Mouse (Mus musculus): ENCODE data around the gene Cacna1a. TPM values are rescaled to one million over a fixed set of nuclear protein-coding genes. Genes with fewer than 3 reads are reported as not detected.

The Cacna1a gene
- total RNA-seq (2015): 0.31 and 1.6 TPM in 2 replicates
- total RNA-seq (2017): 0.33 and 10.3 TPM in 2 replicates

DNA sequence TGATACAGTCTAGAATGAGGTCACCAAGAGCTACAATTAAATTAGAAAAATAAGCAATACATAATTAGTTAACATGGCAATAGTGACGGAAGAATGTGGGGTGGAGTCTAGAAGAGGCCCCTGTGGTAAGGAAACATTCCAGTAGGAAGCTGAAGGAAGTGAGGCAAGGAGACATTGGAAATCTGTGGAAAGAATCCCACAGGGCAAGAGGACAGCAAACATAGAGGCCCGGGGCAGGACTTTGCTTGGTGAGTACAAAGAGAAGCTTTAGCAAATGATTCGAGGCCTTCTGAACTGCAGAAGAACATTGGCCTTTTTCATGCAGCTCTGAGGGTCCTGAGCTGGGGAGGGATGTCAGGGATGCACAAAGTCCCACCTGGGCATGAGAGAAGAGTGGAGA lies at the start of gene Cacna1a:
Cacna1a (plus strand) TSS at position 166 of the 400 bp plus-strand sequence.
- no peak for ATAC-seq (ENCODE audit: poor library complexity, severe bottlenecking)

DNA sequence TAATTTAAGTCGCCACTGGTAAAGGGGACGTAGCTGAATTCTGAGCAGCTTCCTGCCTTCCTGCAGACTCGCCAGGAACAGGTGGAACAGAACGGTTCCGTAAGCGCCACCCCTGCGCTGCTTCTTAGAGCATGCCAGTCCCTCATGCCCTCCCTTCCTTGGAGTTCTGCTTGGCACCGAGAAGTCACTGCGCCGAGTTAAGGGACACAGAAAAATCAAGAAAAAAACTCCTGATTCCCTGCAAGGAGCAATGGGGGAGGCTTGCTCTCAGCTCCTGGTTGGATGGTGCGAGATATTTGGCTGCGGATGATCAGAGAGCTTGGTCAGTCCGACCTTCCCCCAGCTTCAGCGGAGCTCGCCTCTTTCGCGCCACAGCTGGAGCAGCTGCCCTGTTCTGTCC lies 49.7 kb upstream of the Cacna1a start:
- ATAC-seq (ENCODE audit: poor library complexity, severe bottlenecking): no peak

DNA sequence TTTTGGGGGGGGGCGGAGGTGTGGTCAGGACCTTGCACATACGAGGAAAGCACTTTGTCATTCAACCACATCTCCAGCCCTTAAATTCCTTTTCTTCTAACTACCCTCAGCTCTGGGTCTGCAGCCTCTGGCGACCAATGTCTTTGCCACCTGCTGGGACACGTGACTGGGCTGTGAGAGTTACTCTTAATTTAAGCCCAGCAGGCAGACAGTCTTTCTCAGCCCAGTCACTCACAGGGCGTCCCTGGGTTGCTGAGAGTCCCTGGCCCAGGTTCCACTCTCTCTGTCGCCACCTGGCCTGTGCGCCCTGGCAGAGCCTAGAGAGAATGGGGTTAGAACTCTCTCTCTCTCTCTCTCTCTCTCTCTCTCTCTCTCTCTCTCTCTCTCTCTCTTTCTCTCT lies 48.9 kb upstream of the Cacna1a start:
- ATAC-seq (ENCODE audit: poor library complexity, severe bottlenecking): no peak

DNA sequence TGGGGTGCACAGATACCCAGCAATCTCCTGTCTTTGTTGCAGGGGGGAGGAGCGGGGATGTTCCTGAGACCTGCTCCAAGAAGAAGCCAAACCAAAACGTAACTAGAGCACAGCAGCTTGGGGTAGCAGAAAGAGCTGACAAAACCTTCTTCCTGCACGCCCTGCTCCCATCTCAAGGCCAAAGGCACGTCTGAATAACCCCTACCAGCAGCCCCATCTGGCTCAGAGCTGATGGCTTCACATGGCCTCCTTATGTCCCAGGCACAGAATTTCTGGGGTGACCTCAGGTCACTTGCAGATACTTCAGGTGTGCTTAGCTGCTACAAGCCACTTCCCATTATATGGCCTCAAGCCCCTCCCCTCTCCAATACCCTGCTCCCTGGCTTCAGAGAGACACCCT lies 48.4 kb upstream of the Cacna1a start:
- no peak for ATAC-seq (ENCODE audit: poor library complexity, severe bottlenecking)

DNA sequence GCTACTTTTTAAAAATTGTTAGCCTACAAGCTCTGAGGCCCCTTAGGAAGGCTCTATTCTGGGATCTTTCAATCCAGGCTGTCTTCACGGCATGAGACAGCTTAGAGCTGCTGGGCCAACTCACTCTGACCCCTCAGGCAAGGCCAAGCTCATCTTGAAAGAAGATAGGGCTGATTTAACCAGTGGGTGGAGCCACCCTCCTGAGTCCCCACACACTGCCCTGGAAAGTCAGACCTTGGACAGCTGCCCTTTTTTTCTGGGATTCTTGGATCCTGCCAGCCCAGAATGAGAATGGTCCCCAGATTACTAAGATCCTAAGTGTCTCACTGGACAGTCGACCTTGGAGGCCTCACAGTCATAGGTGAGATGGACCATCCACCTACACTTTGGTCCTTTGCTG lies 47.6 kb upstream of the Cacna1a start:
- ATAC-seq (ENCODE audit: poor library complexity, severe bottlenecking): no peak

DNA sequence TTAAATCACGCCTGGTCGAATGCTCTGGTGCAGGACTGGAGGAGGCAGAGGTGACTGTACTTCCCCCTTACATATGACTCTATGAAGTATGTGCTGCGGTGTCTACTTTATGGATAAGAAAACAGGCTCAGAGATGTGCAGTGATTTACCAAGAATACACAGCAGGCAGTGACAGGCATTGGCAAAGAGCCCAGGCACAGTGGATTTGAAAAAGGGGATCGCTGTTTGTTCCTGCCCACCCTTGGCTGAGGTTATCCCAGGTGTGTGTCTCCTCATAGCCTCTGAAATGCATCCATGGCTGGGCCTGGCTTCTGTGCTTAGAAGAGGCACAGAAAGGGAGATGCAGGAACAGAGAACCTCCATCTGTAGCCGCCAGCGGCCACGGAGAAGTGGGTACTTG lies 42.7 kb upstream of the Cacna1a start:
- no peak for ATAC-seq (ENCODE audit: poor library complexity, severe bottlenecking)

DNA sequence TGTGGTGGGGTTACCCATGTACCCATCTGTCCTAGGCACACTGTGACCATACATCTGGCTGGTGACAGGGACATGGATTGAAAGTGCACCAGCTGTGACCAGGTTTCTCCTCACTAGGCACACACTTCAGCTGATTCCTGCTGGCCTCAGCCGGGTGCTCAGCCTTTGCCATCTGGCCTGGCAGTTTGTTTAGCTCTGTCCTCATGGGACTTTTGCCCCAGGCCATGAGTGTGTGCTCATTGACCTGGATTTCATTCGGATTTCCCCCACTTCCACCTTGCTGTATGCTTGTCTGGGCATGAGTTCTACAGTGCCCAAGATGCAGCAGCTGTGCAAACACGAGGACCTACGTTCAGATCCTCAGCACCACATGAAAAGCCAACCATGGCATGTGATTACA lies 41.8 kb upstream of the Cacna1a start:
- ATAC-seq (ENCODE audit: poor library complexity, severe bottlenecking): no peak

DNA sequence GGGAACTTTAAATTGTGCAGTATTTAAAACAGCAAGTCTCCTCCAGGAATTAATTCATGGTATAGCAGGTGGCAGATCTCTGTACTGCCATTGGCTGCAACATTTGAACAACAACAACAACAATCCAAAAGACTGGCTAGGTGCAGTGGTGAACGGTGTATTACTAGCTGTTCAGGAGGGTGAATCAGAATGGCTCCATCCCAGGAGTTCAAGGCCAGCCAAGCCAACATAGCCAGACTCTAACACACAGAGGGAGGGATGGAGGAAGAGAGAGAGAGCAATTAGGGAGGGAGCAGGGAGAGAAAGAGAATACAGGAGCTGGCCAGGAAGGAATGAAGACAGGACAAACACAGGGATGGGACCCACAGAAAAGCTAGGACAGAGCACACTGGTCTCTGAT lies 38.7 kb upstream of the Cacna1a start:
- no peak for ATAC-seq (ENCODE audit: poor library complexity, severe bottlenecking)

DNA sequence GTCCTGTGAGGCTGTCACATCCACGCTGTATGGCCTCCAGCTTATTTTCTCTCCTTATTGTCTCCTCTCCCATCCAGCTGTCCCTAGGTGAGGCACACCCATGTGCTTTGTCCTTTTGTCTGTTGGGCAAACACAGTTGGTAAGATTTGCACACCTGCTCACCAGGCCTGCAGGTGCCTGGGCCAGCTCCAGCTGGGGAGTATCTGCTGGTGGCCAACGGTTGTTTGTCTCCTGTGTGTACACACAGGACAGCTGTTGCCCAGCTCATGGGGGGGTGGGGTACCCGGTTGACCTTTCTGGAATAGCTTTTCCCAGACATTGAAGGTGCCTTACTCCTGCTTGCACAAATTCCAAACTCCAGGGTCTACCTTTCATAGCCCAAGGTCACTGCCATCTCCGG lies 37.3 kb upstream of the Cacna1a start:
- no peak for ATAC-seq (ENCODE audit: poor library complexity, severe bottlenecking)

DNA sequence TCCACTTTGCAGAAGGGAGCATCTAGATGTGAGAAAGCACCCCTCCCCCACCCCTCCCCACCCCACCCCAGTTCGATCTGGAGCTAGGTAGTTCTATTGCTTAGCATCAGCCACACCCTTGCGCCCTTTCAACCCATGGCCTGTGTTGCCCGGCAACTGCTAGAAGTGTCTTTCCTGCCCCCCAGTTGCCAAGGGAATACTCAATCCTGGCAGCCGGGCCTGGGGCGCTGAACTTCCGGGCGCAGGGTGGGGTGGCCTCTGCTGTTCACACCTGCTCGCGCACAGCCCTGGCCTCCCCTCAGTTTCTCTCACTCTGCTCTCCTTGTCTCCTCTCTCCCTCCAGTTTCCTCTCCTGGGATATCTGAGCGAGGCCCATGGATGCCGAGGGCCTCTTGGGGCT lies 31.8 kb upstream of the Cacna1a start:
- no peak for ATAC-seq (ENCODE audit: poor library complexity, severe bottlenecking)

DNA sequence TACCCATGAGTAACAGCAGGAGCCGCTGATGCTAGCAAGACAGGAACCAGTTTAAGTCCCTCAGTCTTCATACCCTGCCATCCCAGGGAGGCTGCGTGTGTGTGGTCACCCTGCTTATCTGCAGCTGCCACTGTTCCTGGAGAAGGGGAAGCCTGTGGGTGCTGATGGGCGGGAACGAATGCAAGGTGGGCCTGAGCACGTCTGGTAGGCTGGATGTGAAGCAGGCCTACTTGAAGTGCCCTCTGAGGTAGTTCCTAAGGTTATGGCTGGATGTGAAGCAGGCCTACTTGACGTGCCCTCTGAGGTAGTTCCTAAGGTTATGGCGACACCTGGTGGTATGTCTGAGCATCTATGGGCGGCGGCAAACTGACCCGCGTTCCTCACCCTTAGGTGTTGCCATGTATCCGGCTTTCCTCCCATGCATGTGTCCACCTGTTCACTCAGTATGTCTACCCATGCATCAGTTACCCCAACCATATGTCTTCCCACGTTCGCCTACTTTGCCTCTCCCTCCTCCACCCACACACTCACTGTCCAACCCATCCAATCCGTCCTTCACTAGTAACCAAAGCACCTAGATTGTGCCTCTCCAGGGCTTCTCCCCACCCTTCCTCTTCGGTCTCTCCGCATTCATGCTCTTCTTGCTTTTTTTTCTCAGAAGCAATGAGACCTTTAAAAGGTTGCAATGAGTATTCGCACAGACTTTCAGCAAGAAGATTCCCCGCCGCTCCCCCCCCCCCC lies 30.4 kb upstream of the Cacna1a start:
- peak; percentile 88 for ATAC-seq (ENCODE audit: poor library complexity, severe bottlenecking)

DNA sequence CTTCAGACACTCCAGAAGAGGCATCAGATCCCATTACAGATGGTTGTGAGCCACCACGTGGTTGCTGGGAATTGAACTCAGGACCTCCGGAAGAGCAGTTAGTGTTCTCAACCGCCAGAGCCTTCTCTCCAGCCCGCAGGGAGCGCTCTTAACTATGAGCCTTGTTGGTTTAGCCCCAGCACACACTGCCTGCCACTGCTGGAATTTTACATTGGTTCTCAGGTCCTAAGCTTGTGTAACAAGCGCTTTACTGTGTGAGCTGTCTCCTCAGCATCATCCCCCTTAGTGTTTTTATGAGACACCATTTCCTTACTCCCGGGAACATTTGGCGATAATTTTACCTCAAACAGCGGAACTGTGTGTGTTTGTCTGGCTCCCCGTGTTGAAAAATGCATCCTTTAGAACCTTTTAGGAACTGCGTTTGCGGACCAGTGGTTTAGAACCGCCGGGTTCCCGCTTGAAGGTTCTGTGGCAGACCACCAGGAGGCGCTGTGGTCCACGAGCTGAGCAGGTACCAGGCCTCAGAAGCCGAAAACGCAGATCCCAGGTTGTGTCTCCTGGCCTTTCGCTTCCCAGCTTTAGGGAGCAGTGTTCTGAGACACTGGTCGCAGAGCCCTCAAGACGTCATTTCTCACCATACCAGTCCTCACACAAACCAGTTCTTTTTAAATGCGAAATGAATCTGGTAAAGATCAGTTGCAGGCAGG lies 24.7 kb upstream of the Cacna1a start:
- peak; percentile 75 for ATAC-seq (ENCODE audit: poor library complexity, severe bottlenecking)

DNA sequence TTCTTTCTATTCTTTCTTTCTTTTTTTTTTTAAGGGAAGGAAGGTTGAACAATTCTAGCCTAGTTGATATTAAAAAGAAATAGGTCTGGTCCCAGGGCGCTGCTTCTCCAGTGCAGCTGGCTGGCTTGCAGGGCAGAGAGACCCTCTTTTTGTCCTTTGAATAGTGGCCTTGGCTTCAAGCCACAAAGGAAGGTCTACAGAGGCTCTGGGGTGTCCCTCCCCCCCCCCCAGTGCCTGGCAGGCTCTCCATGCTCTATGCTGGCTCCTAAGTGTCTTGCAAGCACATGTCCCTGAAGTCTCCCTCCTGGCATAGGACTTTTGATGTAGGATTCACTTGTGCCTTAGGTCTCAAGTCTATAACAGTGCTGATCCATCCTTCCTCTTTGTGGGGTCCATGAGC lies 23.0 kb upstream of the Cacna1a start:
- ATAC-seq (ENCODE audit: poor library complexity, severe bottlenecking): no peak

DNA sequence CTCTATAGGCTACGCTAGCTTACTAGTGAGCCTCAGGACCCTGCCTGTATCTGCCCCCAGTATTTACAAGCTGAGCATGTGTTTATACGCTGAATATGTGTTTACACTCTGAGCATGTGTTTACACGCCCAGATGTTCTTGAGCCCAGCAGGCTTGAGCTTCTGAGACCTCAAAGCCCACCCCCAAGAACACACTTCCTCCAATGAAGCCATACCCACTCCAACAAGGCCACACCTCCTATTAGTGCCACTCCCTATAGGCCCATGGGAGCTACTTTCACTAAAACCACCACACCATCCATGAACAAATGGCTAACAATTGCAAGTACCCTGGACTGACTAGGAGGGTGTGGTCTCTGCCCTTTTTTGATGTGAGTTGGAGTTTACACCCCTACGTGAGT lies 17.3 kb upstream of the Cacna1a start:
- ATAC-seq (ENCODE audit: poor library complexity, severe bottlenecking): no peak

DNA sequence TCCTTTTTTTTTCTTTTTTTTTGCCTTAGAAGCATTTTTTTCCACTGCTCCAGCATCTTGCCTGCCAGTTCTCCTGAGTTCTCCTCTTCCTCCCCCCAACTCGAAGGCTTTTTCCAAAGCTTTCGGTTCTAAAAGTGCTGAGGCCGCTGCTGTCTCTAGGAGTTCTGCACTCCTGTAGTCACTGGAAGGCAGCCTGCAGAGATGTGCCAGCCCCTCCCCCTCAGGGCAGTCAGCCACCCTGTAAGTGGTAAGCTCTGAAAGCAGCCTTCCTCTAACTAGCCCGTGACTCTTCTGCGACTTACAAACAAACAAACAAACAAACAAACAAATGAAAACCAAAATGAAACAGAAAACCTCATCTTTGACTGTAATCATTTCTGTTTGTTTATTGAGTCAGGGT lies 13.2 kb upstream of the Cacna1a start:
- ATAC-seq (ENCODE audit: poor library complexity, severe bottlenecking): no peak

DNA sequence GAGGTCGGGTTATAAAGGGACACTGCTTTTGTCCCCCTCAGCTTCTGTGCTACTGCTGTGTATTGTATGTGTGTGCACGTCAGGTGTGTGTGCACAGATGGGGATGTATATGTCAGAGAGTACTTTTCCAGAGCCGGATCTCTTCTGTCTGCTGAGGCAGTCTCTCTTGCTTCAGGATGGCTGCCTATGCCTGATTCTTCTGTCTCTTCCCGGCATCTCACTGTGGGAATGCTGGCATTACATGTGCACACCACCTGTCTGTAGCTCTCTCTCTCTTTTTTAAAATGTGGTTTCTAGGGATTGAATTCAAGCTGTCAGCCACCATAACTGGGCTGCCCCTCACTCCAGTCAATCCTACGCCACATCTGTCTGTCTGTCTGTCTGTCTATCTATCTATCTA lies 12.4 kb upstream of the Cacna1a start:
- no peak for ATAC-seq (ENCODE audit: poor library complexity, severe bottlenecking)

DNA sequence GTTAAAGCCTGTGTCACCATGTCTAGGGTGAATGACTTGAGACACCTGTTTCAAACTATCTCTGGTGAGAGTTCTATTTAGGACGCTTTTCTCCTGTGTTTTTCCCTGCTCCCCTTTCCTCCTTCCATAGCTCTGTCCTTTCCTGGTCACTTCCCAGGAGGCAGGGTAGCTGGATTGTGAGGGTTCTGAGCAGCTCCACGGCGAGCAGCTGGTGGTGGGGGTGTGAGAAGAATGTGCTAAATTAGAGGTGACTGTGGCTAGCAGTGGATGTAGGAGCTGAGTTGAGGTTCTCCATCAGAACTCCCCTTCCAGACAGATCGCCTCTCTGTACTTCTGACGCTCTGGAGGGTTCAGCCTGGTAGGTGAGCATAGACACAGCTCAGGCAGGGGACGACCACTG lies 11.7 kb upstream of the Cacna1a start:
- ATAC-seq (ENCODE audit: poor library complexity, severe bottlenecking): no peak

DNA sequence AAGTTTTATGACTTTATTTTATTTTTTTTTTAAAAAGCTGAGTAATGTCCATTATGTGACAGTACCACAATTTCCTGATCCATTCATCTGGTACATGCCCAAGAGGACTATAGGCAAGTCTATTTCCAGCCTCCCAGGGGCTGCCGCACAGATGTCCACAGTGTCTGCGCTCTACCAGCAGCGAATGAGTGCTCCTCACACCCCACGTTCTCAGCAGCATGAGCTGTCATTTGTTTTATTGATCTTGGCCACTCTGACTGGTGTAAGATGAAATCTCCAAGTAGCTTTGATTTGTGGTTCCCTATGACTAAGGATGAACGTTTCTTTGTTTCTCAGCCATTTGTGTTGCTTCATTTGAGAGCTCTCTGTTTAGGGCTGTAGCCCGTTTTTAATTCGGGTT lies 6.6 kb upstream of the Cacna1a start:
- ATAC-seq (ENCODE audit: poor library complexity, severe bottlenecking): no peak

DNA sequence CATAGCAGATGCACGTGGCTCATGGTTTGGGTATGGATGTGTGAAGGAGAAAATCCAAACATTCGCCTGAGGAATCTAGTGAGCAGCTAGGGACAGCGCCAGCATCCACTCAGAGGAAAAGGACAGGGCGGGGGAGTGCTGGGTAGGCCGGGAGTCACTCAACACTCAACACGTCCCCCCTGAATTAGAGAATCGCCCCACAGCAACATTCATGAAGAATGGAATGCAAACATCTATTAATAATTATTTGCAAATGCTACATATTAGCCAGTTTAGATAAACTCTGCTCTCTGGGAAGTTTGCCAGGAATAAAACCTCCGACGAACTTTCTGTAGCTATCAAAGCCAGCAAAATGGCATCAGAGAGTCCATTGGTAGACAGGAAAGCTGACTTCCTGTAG lies 533 bp downstream of the Cacna1a start:
- no peak for ATAC-seq (ENCODE audit: poor library complexity, severe bottlenecking)

DNA sequence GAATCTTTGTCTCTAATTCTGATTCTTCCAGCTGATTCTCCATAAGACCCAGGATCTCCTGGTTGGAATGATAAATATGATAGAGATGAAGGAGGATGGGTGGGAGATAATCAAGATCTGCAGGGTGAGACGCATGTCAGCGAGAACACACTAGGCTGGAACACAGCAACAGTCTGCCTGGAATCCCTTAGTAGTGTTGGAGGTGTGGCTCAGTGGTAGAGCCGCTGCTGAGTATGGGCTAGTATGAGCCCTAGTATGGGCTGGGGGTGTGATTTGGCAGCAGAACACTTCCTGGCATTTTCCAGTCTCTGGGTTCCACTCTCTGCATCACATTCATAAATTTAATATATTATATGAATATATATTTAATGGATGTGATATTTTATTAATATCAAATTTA lies 933 bp downstream of the Cacna1a start:
- no peak for ATAC-seq (ENCODE audit: poor library complexity, severe bottlenecking)

DNA sequence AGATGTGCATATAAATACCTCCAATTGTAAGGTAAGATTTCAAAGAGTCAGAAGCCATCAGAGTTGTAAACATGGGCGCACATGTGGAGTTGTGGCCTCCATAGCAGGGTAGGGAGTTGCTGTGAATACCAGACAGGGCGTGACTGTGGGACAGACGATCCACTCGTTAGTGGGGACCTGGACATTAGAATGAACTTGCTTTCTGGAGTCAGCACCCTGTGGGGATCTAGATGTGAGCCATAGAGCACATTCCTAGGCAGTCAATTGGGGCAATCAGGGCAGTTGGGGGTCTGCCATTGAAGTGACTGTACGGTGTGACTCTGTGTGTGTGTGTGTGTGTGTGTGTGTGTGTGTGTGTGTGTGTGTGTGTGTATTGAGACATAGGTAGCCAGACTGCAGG lies 3.4 kb downstream of the Cacna1a start:
- ATAC-seq (ENCODE audit: poor library complexity, severe bottlenecking): no peak

DNA sequence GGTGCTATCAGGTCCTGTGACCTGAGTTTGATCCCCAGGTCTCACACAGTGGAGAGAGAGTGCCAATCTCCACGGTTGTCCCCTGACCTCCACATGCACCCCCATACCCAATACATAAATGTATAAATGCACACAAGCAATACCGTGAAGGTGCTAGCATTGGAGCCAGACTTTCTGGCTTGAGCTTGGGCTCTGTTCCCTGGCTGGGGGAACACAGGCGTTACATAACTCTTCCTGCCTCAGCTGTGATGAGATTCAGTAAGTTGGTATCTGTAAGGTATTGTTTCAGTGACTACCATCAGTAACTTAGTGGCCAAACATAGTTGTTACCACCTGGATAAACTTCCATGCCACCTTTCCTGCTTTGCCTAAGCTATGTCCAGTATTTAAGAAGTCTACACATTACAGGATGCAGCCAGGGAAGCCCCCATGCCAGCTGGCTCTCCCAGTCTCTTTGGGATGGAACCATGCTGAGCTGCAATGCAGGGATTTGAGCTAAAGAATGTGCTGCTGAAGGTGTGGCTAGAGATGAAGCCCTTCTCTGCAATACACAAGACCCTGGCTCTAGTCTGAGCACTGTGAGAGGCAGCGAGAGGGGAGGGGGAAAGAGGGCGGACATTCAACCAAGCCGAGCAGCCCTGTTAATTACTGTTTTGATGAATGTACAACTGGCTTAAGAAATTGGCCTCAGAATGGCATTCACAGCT lies 7.7 kb downstream of the Cacna1a start:
- ATAC-seq (ENCODE audit: poor library complexity, severe bottlenecking): no peak

Data from megakaryocyte, adult 5-6 weeks (primary cell).